Mouse (Mus musculus): ENCODE measurements around the gene Msgn1. TPM values are rescaled to one million over a fixed set of nuclear protein-coding genes. Genes with fewer than 3 reads are reported as not detected.

The Msgn1 gene
- polyA plus RNA-seq, 1 experiment = not detected

GRCm38 (mm10) chr12:11206321-11206720 lies 2.5 kb downstream of the Msgn1 start:
- Histone ChIP-seq H3K4me3 (ENCODE audit: low read depth, low read length) (no peak overlapping the region), H3K36me3 (ENCODE audit: control insufficient read depth, insufficient read depth, low read length, poor library complexity, severe bottlenecking) (no peaks in the 10 kb centered on the region), H3K27ac (ENCODE audit: insufficient read depth, low read length) (no peak overlapping the region), H3K9ac (ENCODE audit: low read depth, poor library complexity, severe bottlenecking) (no peak overlapping the region), H3K9me3 (replicated peaks; ENCODE audit: control insufficient read depth, insufficient read depth, low read length, poor library complexity, severe bottlenecking) (no peaks in the 10 kb centered on the region), H3K4me1 (ENCODE audit: control insufficient read depth, insufficient read depth, low read length) (no peaks in the 10 kb centered on the region), H3K27me3 (ENCODE audit: control insufficient read depth, insufficient read depth, low read length, poor library complexity, severe bottlenecking) (no peaks in the 10 kb centered on the region)
- TF ChIP-seq EP300 (IDR thresholded peaks at IDR 0.05; ENCODE audit: insufficient read depth, low read depth, low read length) = no peak
- TF ChIP-seq CTCF (IDR thresholded peaks at IDR 0.05; ENCODE audit: low read depth, low read length) = no peak
- TF ChIP-seq POLR2A (IDR thresholded peaks at IDR 0.05; ENCODE audit: insufficient read depth, low read length) = no peak

DNA sequence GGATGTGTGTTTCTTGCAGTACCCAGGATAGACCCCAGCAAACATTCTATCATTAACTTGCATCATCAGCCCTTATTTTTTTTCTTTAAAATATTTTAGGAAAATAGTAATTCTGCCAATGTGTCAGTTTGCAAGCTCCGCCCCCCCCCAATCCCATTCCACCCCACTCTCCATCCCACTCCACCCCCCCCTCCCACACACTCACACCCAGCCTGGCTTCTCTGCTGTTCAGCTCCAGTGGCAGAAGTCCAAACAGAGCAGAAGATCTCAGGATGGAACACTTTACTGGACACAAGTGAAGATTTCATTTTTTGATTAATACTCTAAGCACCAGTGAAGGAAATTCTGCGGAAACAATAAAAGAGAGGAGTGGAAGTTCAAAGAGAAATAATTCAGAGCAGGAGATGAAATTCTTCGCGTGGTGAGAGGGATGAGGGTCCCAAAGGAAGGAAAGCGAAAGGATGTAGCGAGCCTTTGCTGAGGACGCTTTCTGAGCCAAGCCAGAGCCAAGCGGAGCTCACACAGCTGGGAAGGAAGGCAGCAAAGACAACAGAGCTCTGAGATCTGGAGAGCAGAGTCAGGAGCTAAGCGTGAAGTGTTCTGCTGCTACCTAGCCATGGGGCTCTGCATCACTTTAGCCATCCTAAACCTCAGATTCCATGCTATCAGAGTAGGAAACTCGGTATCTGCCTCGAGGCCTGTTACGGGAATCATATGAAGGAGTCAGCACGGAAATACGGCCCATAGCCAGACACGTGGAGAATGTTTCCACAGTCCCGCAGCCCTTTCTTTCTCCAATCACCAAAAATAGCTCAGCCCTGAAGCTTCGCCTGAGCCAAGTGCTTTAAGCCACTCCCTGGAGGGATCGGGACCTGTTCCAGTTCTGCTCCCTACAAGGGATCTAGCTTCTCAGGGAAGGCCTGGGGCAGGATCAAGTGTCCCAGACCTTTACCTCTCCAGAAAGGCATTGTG lies 4.8 kb downstream of the Msgn1 start:
- Histone ChIP-seq H3K9ac (ENCODE audit: low read depth, poor library complexity, severe bottlenecking) (no peak overlapping the region), H3K4me1 (ENCODE audit: control insufficient read depth, insufficient read depth, low read length) (no peaks in the 10 kb centered on the region), H3K4me3 (ENCODE audit: low read depth, low read length) (no peak overlapping the region), H3K27ac (ENCODE audit: insufficient read depth, low read length) (no peak overlapping the region), H3K27me3 (ENCODE audit: control insufficient read depth, insufficient read depth, low read length, poor library complexity, severe bottlenecking) (no peaks in the 10 kb centered on the region), H3K9me3 (replicated peaks; ENCODE audit: control insufficient read depth, insufficient read depth, low read length, poor library complexity, severe bottlenecking) (no peaks in the 10 kb centered on the region), H3K36me3 (ENCODE audit: control insufficient read depth, insufficient read depth, low read length, poor library complexity, severe bottlenecking) (no peaks in the 10 kb centered on the region)
- TF ChIP-seq POLR2A (IDR thresholded peaks at IDR 0.05; ENCODE audit: insufficient read depth, low read length) = no peak
- TF ChIP-seq EP300 (IDR thresholded peaks at IDR 0.05; ENCODE audit: insufficient read depth, low read depth, low read length) = no peak
- TF ChIP-seq CTCF (IDR thresholded peaks at IDR 0.05; ENCODE audit: low read depth, low read length) = no peak

DNA sequence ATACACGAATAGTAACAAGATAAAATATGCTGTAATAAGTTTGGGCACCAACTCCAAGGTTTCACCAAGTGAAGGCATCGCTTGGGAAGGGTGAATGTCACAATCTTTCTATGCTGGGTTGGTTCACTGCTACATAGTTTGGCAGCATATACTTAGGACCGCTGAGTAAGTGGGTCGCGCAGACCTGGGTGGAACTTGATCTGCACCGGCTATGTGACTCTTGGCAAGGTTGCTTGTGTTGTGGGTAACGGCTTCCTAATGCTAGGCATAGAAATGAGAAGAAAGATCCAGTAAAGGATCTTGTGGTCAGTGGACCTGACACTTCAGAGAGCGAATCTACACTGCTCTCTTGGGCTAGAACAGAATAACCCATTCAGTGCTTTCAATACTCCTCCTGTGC lies 6.3 kb downstream of the Msgn1 start:
- no peak overlapping the region for H3K4me3 ChIP-seq (ENCODE audit: low read depth, low read length)
- no peak overlapping the region for H3K9ac ChIP-seq (ENCODE audit: low read depth, poor library complexity, severe bottlenecking)
- no peak overlapping the region for H3K27ac ChIP-seq (ENCODE audit: insufficient read depth, low read length)
- H3K27me3 ChIP-seq (ENCODE audit: control insufficient read depth, insufficient read depth, low read length, poor library complexity, severe bottlenecking) = no peaks in the 10 kb centered on the region
- H3K4me1 ChIP-seq (ENCODE audit: control insufficient read depth, insufficient read depth, low read length) = no peaks in the 10 kb centered on the region
- no peaks in the 10 kb centered on the region for H3K36me3 ChIP-seq (ENCODE audit: control insufficient read depth, insufficient read depth, low read length, poor library complexity, severe bottlenecking)
- TF ChIP-seq EP300 (IDR thresholded peaks at IDR 0.05; ENCODE audit: insufficient read depth, low read depth, low read length) = no peak
- no peak for TF ChIP-seq CTCF (IDR thresholded peaks at IDR 0.05; ENCODE audit: low read depth, low read length)
- TF ChIP-seq POLR2A (IDR thresholded peaks at IDR 0.05; ENCODE audit: insufficient read depth, low read length) = no peak
- no peaks in the 10 kb centered on the region for H3K9me3 ChIP-seq (replicated peaks; ENCODE audit: control insufficient read depth, insufficient read depth, low read length, poor library complexity, severe bottlenecking)

- Histone ChIP-seq H3K27me3 (ENCODE audit: control insufficient read depth, insufficient read depth, low read length, poor library complexity, severe bottlenecking) (no peaks in the 10 kb centered on the region), H3K4me3 (ENCODE audit: low read depth, low read length) (no peak overlapping the region), H3K27ac (ENCODE audit: insufficient read depth, low read length) (no peak overlapping the region), H3K9me3 (replicated peaks; ENCODE audit: control insufficient read depth, insufficient read depth, low read length, poor library complexity, severe bottlenecking) (no peaks in the 10 kb centered on the region), H3K9ac (ENCODE audit: low read depth, poor library complexity, severe bottlenecking) (no peak overlapping the region), H3K36me3 (ENCODE audit: control insufficient read depth, insufficient read depth, low read length, poor library complexity, severe bottlenecking) (no peaks in the 10 kb centered on the region), H3K4me1 (ENCODE audit: control insufficient read depth, insufficient read depth, low read length) (peaks cover 1% of the 10 kb centered on the region)
- TF ChIP-seq EP300 (IDR thresholded peaks at IDR 0.05; ENCODE audit: insufficient read depth, low read depth, low read length) = no peak
- no peak for TF ChIP-seq POLR2A (IDR thresholded peaks at IDR 0.05; ENCODE audit: insufficient read depth, low read length)
- no peak for TF ChIP-seq CTCF (IDR thresholded peaks at IDR 0.05; ENCODE audit: low read depth, low read length)
These were observed 8.1 kb downstream of the Msgn1 start for GRCm38 (mm10) chr12:11200711-11201110.

DNA sequence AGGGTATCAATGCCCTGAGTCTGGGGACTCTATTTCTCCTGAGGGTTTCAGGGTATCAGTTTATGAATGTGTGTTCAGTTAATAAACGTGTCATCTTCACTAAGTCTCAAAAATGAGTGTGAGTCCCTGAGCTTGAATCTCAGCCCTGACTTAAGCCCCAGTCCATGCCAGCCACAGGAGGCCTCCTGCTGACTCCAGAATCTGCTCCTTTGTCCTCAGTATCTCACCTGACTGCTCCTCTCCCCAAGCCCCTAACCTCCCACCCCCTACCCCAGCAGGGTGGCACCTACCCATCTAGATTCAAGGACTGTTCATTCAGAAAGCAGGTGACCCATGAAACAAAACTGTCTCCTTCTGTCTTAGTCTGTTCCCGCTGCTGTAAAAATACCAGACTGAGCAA lies 10.2 kb downstream of the Msgn1 start:
- Histone ChIP-seq H3K4me1 (ENCODE audit: control insufficient read depth, insufficient read depth, low read length) (peaks cover 1% of the 10 kb centered on the region), H3K4me3 (ENCODE audit: low read depth, low read length) (no peak overlapping the region), H3K27ac (ENCODE audit: insufficient read depth, low read length) (no peak overlapping the region), H3K27me3 (ENCODE audit: control insufficient read depth, insufficient read depth, low read length, poor library complexity, severe bottlenecking) (no peaks in the 10 kb centered on the region), H3K36me3 (ENCODE audit: control insufficient read depth, insufficient read depth, low read length, poor library complexity, severe bottlenecking) (no peaks in the 10 kb centered on the region), H3K9ac (ENCODE audit: low read depth, poor library complexity, severe bottlenecking) (no peak overlapping the region), H3K9me3 (replicated peaks; ENCODE audit: control insufficient read depth, insufficient read depth, low read length, poor library complexity, severe bottlenecking) (no peaks in the 10 kb centered on the region)
- TF ChIP-seq POLR2A (IDR thresholded peaks at IDR 0.05; ENCODE audit: insufficient read depth, low read length) = no peak
- no peak for TF ChIP-seq EP300 (IDR thresholded peaks at IDR 0.05; ENCODE audit: insufficient read depth, low read depth, low read length)
- TF ChIP-seq CTCF (IDR thresholded peaks at IDR 0.05; ENCODE audit: low read depth, low read length) = no peak

DNA sequence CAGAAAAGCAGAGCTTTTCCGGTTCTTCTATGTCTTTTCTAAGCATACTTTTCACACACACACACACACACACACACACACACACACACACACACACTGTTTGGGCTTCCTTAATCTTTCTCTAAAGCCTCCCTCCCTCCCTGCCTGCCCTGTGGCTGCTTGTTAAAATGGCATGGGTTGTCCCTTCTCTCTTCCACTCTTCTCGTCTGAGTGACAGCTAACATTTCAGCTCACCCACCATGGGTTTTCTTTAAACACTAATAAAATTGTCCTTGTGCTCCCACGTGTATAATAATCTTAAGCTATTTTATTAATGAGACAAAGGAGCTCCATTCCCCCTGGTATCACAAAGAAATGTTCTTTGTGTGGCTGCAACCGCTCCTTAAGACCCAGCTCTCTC lies 10.7 kb downstream of the Msgn1 start:
- Histone ChIP-seq H3K9ac (ENCODE audit: low read depth, poor library complexity, severe bottlenecking) (no peak overlapping the region), H3K4me3 (ENCODE audit: low read depth, low read length) (no peak overlapping the region), H3K9me3 (replicated peaks; ENCODE audit: control insufficient read depth, insufficient read depth, low read length, poor library complexity, severe bottlenecking) (no peaks in the 10 kb centered on the region), H3K4me1 (ENCODE audit: control insufficient read depth, insufficient read depth, low read length) (peaks cover 1% of the 10 kb centered on the region), H3K36me3 (ENCODE audit: control insufficient read depth, insufficient read depth, low read length, poor library complexity, severe bottlenecking) (no peaks in the 10 kb centered on the region), H3K27ac (ENCODE audit: insufficient read depth, low read length) (no peak overlapping the region), H3K27me3 (ENCODE audit: control insufficient read depth, insufficient read depth, low read length, poor library complexity, severe bottlenecking) (no peaks in the 10 kb centered on the region)
- TF ChIP-seq EP300 (IDR thresholded peaks at IDR 0.05; ENCODE audit: insufficient read depth, low read depth, low read length) = no peak
- no peak for TF ChIP-seq CTCF (IDR thresholded peaks at IDR 0.05; ENCODE audit: low read depth, low read length)
- TF ChIP-seq POLR2A (IDR thresholded peaks at IDR 0.05; ENCODE audit: insufficient read depth, low read length) = no peak
